Mouse (Mus musculus): ENCODE measurements around the gene Muc4. TPM values are rescaled to one million over a fixed set of nuclear protein-coding genes. Genes with fewer than 3 reads are reported as not detected.

The Muc4 gene
- not detected in 2 replicates for polyA plus RNA-seq (2015; fragmentation: Nextera tagmentation; extraction: Ambion mirVana)

DNA sequence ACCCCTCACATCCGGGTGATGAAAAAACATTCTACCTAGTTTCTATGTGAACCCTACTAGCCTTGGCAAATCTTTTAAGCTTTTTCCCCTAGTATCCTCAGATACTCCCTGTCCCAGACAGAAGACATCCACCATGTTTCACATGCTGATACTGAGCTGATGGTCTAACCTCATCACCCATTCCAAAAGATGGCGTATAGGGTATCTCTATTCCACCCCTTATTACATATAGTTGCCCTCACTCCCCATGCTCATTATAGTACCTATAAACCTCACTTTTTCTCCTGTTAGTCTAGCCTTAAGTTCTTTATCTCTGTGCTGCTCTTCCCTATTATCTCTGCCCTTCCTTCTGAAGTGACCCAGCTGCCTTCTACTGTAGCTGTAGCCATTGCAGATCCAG lies at the start of gene Muc4:
Muc4 (plus strand) TSS at position 301 of the 400 bp plus-strand sequence.
- peaks cover 7% of the 10 kb centered on the region; the same call in 1 of the 2 replicates for H3K27me3 ChIP-seq
- no peaks in the 10 kb centered on the region for H3K4me1 ChIP-seq
- H3K4me3 ChIP-seq, result no peak within 1 kb of the TSS
- H3K9me3 ChIP-seq, result no peaks in the 10 kb centered on the region; the same call in 1 of the 2 replicates
- no peak within 1 kb of the TSS for H3K4me2 ChIP-seq (replicated peaks)
- ATAC-seq (ENCODE audit: low FRiP score, low read depth), result no peak
- 88% methylated on average over 2 of the region's 2 CpGs for WGBS
- no peaks in the 10 kb centered on the region for H3K36me3 ChIP-seq
- H3K9ac ChIP-seq, result no peak within 1 kb of the TSS
- H3K27ac ChIP-seq, result no peak within 1 kb of the TSS

DNA sequence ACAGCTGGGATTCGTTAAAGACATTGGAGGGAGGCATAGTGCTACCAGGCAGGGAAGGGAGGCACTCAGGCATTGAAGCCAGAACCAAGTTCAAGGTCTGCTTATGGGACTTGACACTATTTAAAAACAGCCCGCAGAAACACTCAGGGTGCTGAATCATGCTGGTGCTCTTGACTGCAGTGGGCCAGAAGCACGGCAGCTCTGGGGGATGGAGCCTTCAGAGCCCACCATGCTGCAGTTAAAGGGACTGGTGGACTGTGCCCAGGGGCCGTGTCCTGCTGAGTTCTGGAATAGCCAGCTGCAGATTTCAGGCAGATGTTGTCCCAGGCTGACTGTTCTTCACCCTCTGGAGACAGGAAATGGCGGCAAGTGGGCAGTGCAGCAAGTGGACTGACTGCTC lies 49.7 kb upstream of the Muc4 start:
- H3K9me3 ChIP-seq, result no peaks in the 10 kb centered on the region
- no peak overlapping the region for H3K4me3 ChIP-seq
- 35% methylated on average over 5 of the region's 5 CpGs for WGBS
- no peak overlapping the region for H3K27ac ChIP-seq
- no peak overlapping the region for H3K9ac ChIP-seq
- no peaks in the 10 kb centered on the region for H3K27me3 ChIP-seq
- H3K4me2 ChIP-seq (replicated peaks), result no peak overlapping the region
- no peak for ATAC-seq (ENCODE audit: low FRiP score, low read depth)
- H3K36me3 ChIP-seq, result peaks cover 19% of the 10 kb centered on the region
- H3K4me1 ChIP-seq, result no peaks in the 10 kb centered on the region

DNA sequence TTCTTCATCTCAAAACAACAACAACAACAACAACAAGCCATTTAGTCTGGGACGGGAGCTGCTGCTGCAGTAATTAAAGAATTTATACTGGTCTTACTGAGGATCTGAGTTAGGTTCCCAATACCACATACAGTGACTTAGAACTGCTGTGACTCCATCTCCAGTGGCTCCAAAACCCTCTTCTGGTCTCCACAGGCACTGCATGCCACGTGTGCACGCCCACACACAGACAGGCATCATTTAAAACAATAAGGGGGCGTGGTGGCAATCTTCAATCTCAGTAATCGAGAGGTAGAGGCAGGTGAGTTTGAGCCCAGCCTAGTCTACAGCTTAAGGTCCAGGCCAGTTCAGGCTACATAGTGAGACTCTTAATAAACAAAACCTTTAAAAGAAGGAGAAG lies 48.5 kb upstream of the Muc4 start:
- ATAC-seq (ENCODE audit: low FRiP score, low read depth), result no peak
- H3K4me1 ChIP-seq, result no peaks in the 10 kb centered on the region
- WGBS, result 72% methylated on average over 5 of the region's 5 CpGs

DNA sequence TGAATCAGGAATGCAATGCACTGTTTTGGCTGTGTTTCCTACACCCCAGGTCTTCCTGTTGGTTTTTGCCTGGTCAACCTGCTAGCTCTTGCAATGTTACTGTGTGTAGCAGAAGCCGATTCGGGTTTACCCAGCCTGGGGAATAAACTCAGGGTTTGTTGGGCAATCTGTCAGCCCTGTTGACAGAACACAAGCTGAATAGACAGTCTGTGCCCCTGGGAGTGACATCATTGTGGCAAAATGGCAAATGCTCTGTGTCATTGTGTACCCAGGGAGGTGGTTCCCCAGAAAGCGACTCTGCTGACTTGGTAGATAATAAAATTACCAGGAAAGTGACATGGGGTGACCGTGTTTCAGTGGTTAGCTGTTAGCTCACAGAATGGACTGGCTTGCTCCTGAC lies 46.9 kb upstream of the Muc4 start:
- 59% methylated on average over 4 of the region's 4 CpGs for WGBS
- Histone ChIP-seq H3K27me3 (no peaks in the 10 kb centered on the region), H3K4me1 (no peaks in the 10 kb centered on the region), H3K9me3 (no peaks in the 10 kb centered on the region), H3K9ac (no peak overlapping the region), H3K27ac (no peak overlapping the region), H3K4me3 (no peak overlapping the region), H3K4me2 (replicated peaks) (no peak overlapping the region), H3K36me3 (no peaks in the 10 kb centered on the region)
- ATAC-seq (ENCODE audit: low FRiP score, low read depth), result no peak

More for the DNA sequence above, 48.5 kb upstream of the Muc4 start:
- no peak overlapping the region for H3K27ac ChIP-seq
- H3K4me2 ChIP-seq (replicated peaks), result no peak overlapping the region
- H3K27me3 ChIP-seq, result no peaks in the 10 kb centered on the region
- H3K4me3 ChIP-seq, result no peak overlapping the region
- H3K9me3 ChIP-seq, result no peaks in the 10 kb centered on the region
- H3K9ac ChIP-seq, result no peak overlapping the region
- H3K36me3 ChIP-seq, result peaks cover 12% of the 10 kb centered on the region

DNA sequence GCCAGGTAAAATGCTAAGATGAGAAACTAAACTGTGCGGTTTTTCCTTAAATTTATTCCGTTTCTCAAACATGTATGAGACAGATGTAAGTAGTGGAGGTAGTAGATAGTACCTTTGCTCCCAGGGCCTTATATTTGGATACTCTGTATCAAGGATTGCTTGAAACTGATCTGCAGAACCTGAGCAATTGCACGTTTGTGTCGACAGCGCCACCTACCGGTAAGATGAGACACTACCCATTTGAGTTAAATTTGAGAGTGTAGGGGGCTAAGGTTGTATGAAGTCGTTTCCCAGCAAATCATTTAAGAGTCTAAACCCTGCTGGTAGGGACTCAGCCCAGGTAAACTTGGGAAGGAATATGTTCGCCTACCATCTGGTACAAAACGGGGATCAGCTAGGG lies 46.2 kb upstream of the Muc4 start:
- Histone ChIP-seq H3K27me3 (no peaks in the 10 kb centered on the region), H3K27ac (no peak overlapping the region), H3K4me1 (no peaks in the 10 kb centered on the region), H3K4me2 (replicated peaks) (no peak overlapping the region), H3K4me3 (no peak overlapping the region), H3K9ac (no peak overlapping the region), H3K9me3 (no peaks in the 10 kb centered on the region), H3K36me3 (no peaks in the 10 kb centered on the region)
- no peak for ATAC-seq (ENCODE audit: low FRiP score, low read depth)
- WGBS, result 7% methylated on average over 9 of the region's 9 CpGs

DNA sequence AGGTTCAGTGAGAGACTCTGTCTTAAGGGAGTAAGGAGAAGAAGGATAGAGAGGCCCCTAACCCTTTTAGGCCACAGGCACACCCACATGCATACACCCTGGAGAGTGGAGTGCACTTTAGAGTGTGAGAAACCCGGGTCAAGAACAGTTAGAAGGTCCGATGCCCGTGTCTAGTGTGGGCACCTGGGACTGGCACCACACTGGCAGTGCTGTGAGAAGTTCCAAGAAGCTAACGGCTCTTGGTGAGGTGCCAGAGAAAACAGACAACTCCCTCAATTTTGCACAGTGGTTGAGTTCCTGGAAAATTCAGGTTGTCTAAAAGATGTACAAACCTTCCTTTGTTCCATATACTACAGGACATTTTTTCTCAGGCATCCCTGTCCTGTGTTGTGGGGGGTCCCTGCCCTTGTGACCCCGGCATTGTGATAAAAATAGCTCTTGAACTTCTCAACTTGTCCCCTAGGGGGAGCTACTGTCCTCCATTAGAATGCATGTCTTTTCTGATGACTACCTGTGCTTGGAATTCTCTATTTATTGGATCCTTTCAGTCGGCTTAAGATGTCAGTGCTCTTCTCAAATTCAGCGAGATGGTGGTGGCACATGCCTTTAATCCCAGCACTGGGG lies 38.7 kb upstream of the Muc4 start:
- Histone ChIP-seq H3K9ac (no peak overlapping the region), H3K27me3 (no peaks in the 10 kb centered on the region), H3K4me1 (no peaks in the 10 kb centered on the region), H3K9me3 (no peaks in the 10 kb centered on the region), H3K4me2 (replicated peaks) (no peak overlapping the region), H3K27ac (no peak overlapping the region), H3K4me3 (no peak overlapping the region), H3K36me3 (no peaks in the 10 kb centered on the region)
- 41% methylated on average over 7 of the region's 7 CpGs for WGBS
- ATAC-seq (ENCODE audit: low FRiP score, low read depth), result no peak

DNA sequence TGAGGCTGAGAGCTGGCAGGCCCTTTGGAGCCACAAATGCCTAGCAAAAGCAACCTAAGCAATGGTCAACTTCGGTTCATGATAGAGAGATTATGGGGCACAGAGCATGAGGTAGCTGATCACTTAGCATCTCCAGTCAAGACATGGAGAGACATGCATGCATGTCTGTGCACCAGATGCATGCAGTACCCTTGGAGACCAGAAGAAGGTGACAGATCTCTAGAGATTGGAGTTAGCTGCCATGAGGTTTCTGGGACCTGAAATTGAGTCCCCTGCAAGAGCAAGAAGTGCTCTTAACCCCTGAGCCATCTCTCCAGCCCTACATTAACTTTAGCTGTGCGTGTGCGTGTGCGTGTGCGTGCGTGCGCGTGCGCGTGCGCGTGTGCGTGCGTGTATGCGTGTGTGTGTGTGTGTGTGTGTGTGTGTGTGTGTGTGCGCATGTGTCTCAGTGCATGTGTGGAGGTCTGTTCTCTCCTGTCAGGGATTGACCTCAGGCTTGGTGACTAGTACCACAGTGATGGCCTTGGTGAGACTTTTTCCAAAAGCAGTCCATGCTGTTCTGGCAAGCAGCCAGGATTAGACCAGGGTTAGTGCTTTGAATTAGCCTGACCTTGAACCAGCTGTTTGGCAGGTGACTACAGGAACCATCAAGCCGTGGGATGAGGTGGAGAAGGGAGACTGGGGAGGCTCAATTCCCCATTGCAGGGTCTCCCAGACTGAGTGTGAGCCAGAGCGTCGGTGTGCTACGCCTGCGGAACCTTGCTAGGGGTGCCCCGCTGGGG lies 37.8 kb upstream of the Muc4 start:
- H3K36me3 ChIP-seq, result no peaks in the 10 kb centered on the region
- H3K4me3 ChIP-seq, result no peak overlapping the region
- H3K27me3 ChIP-seq, result no peaks in the 10 kb centered on the region
- 89% methylated on average over 22 of the region's 22 CpGs for WGBS
- H3K9ac ChIP-seq, result no peak overlapping the region
- ATAC-seq (ENCODE audit: low FRiP score, low read depth), result no peak
- H3K27ac ChIP-seq, result no peak overlapping the region
- no peaks in the 10 kb centered on the region for H3K4me1 ChIP-seq
- no peak overlapping the region for H3K4me2 ChIP-seq (replicated peaks)
- H3K9me3 ChIP-seq, result no peaks in the 10 kb centered on the region

DNA sequence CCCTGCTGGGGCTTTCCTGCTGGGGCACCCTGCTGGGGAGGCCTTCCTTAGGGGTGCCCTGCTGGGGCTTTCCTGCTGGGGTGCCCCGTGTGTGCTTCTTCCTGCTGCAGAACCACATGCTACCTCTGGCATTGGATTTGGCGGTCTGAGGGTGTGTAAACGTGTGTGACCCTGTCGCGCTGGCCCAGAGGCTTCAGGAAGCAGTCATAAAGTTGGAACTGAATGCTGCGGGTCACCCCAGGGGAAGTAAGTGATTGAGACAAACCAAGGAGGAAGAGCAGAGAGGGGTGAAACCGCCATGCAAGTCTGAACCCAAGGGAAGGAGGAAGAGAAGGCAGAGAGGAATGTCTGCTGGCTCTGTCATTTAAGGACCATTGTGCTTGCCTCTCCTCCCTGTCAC lies 37.1 kb upstream of the Muc4 start:
- no peak overlapping the region for H3K27ac ChIP-seq
- ATAC-seq (ENCODE audit: low FRiP score, low read depth), result no peak

DNA sequence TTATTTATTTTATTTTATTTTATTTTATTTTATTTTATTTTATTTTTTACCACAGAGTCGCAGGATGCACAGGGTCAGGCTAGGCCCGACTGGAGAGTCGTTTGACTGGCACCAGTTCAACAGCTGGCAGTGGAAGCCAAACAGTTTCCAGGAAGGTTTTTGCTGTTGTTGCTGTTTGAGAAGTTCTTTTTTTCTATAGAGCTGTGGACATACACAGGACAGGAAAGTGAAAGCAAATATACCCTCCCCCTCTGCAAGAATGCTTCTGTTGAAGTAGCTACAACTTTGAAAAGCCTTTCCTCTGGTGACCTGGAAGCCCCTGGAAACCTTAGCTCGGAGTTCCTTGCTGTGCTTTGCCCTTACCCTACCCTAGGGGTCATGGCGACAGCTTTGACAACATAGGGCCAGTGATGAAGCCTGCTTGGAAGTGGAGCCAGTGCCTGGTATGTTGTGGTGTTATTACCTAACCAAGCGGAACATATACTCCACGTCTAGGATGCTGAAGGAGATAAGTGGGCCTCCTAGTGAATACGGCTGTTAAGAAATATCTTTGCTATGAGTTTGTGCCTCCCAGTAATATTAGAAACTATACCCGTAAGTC lies 32.3 kb upstream of the Muc4 start:
- H3K36me3 ChIP-seq, result no peaks in the 10 kb centered on the region
- no peak overlapping the region for H3K27ac ChIP-seq
- WGBS, result 78% methylated on average over 9 of the region's 9 CpGs
- no peak for ATAC-seq (ENCODE audit: low FRiP score, low read depth)
- no peak overlapping the region for H3K4me2 ChIP-seq (replicated peaks)
- no peak overlapping the region for H3K4me3 ChIP-seq
- H3K27me3 ChIP-seq, result 0 out of 2 replicates have a peak, but pooled peaks cover 2% of the 10 kb centered on the region
- H3K9me3 ChIP-seq, result no peaks in the 10 kb centered on the region
- peaks cover 10% of the 10 kb centered on the region for H3K4me1 ChIP-seq
- H3K9ac ChIP-seq, result no peak overlapping the region

More for the DNA sequence above, 37.1 kb upstream of the Muc4 start:
- H3K9me3 ChIP-seq, result no peaks in the 10 kb centered on the region
- H3K4me3 ChIP-seq, result no peak overlapping the region
- H3K4me2 ChIP-seq (replicated peaks), result no peak overlapping the region
- H3K36me3 ChIP-seq, result no peaks in the 10 kb centered on the region
- no peaks in the 10 kb centered on the region for H3K27me3 ChIP-seq
- 29% methylated on average over 7 of the region's 7 CpGs for WGBS
- H3K4me1 ChIP-seq, result no peaks in the 10 kb centered on the region
- H3K9ac ChIP-seq, result no peak overlapping the region

DNA sequence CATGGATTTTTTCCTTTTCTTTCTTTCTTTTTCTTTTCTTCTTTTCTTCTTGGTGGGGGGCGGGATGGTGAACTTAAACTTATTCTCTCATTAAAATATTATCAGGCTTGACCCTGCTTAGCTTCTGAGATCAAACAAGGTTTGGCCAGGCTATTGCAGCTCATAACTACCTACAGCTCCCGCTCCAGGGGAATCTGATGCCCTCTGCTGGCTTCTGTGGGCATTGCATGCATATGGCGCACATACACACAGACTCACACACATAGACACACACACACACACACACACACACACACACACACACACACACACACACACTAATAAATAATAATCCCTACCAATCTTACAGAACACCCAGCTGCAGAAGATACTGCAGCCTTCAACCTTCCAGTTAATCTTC lies 30.1 kb upstream of the Muc4 start:
- no peak overlapping the region for H3K27ac ChIP-seq
- H3K9me3 ChIP-seq, result no peaks in the 10 kb centered on the region
- no peaks in the 10 kb centered on the region for H3K36me3 ChIP-seq
- no peak overlapping the region for H3K4me3 ChIP-seq
- H3K27me3 ChIP-seq, result peaks cover 9% of the 10 kb centered on the region; the same call in 1 of the 2 replicates
- WGBS, result 88% methylated on average over 3 of the region's 3 CpGs
- H3K4me1 ChIP-seq, result peaks cover 13% of the 10 kb centered on the region
- no peak overlapping the region for H3K9ac ChIP-seq
- H3K4me2 ChIP-seq (replicated peaks), result no peak overlapping the region
- ATAC-seq (ENCODE audit: low FRiP score, low read depth), result no peak

DNA sequence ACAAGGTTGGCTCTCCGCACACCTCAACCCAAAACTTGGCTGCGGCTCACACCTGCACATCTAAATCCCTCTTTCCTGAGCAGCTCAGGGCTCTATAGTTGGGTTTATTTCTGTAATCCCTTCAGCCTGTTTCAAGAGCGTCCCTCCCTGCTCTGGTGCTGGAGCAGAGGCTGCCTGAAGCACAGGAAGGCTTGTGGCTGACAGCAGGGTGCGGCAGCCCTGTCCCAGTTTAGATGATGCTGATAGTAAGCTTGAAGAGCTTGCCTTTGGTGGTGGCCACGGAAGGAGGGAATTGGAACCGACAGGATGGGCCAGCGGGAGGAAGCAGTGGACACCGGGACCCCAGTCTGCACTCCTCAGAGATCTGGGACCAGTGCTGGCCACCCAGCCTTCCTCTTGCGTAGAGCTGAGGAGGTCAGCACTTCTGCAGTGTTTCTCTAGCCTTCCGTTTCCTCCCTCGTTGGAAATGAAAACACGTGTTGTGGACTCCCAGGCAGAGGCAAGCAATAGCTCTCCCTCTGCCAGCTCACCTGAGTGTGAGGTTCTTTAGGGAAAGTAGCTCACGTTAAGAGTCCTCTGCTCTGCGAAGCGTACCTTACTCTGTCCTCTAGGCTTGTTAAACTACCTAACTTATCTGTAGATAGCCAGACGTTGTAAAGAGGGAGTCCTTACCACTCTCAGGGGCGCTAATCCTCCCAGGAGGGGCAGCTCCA lies 28.4 kb upstream of the Muc4 start:
- Histone ChIP-seq H3K4me2 (replicated peaks) (no peak overlapping the region), H3K27me3 (peaks cover 14% of the 10 kb centered on the region; the same call in 1 of the 2 replicates), H3K9me3 (no peaks in the 10 kb centered on the region), H3K4me1 (peaks cover 18% of the 10 kb centered on the region), H3K9ac (no peak overlapping the region), H3K27ac (no peak overlapping the region), H3K36me3 (no peaks in the 10 kb centered on the region), H3K4me3 (no peak overlapping the region)
- WGBS, result 56% methylated on average over 17 of the region's 17 CpGs
- no peak for ATAC-seq (ENCODE audit: low FRiP score, low read depth)
